Mouse (Mus musculus): ENCODE measurements around the gene Catsperz. TPM values are rescaled to one million over a fixed set of nuclear protein-coding genes. Genes with fewer than 3 reads are reported as not detected.

The Catsperz gene
- 0.80 and 0.93 TPM in 2 replicates for polyA plus RNA-seq (2016; fragmentation: Nextera tagmentation; extraction: Ambion mirVana)

GRCm38 (mm10) chr19:6925307-6925573 lies at the start of gene Catsperz:
Gene Catsperz, minus strand, starts transcription at chr19:6925380.
- H3K9ac ChIP-seq = 0 out of 2 replicates have a peak within 1 kb of the TSS, but pooled peaks have one; percentile 5
- H3K4me3 ChIP-seq = peak within 1 kb of the TSS; percentile 22
- WGBS (ENCODE audit: insufficient replicate concordance) = 6% methylated on average over 9 of the region's 9 CpGs
- H3K36me3 ChIP-seq = no peaks in the 10 kb centered on the region
- H3K27me3 ChIP-seq (replicated peaks) = peaks cover 75% of the 10 kb centered on the region
- H3K9me3 ChIP-seq (replicated peaks) = no peaks in the 10 kb centered on the region
- peak within 1 kb of the TSS; percentile 46 for H3K4me2 ChIP-seq
- no peak for ATAC-seq
- H3K27ac ChIP-seq = no peak within 1 kb of the TSS
- peaks cover 54% of the 10 kb centered on the region for H3K4me1 ChIP-seq

- Histone ChIP-seq H3K4me1 (peaks cover 92% of the 10 kb centered on the region), H3K9ac (peak within 1 kb of the TSS; percentile 82), H3K27me3 (replicated peaks) (no peaks in the 10 kb centered on the region), H3K27ac (peak within 1 kb of the TSS; percentile 88), H3K4me3 (peak within 1 kb of the TSS; percentile 75), H3K4me2 (peak within 1 kb of the TSS; percentile 91), H3K9me3 (replicated peaks) (no peaks in the 10 kb centered on the region), H3K36me3 (peaks cover 28% of the 10 kb centered on the region)
- under 1% methylated on average over 66 of the region's 84 CpGs for WGBS (ENCODE audit: insufficient replicate concordance)
- ATAC-seq = peak; percentile 74
These were observed 49.3 kb upstream of the Catsperz start, which contains the start of gene Ppp1r14b for GRCm38 (mm10) chr19:6974211-6975205. Gene Ppp1r14b, plus strand, starts transcription at chr19:6974968.

- WGBS (ENCODE audit: insufficient replicate concordance) = 30% methylated on average over 11 of the region's 12 CpGs
- H3K4me3 ChIP-seq = peak overlapping the region; percentile 75
- peaks cover 92% of the 10 kb centered on the region for H3K4me1 ChIP-seq
- ATAC-seq = no peak
- H3K4me2 ChIP-seq = peak overlapping the region; percentile 91
- no peaks in the 10 kb centered on the region for H3K27me3 ChIP-seq (replicated peaks)
- H3K27ac ChIP-seq = peak overlapping the region; percentile 88
- peak overlapping the region; percentile 82 for H3K9ac ChIP-seq
- no peaks in the 10 kb centered on the region for H3K9me3 ChIP-seq (replicated peaks)
- peaks cover 25% of the 10 kb centered on the region for H3K36me3 ChIP-seq
These were observed 48.5 kb upstream of the Catsperz start for GRCm38 (mm10) chr19:6973581-6974190.

- WGBS (ENCODE audit: insufficient replicate concordance) = 75% methylated on average over 13 of the region's 13 CpGs
- peaks cover 89% of the 10 kb centered on the region for H3K4me1 ChIP-seq
- no peak overlapping the region for H3K4me3 ChIP-seq
- H3K4me2 ChIP-seq = no peak overlapping the region
- H3K36me3 ChIP-seq = peaks cover 12% of the 10 kb centered on the region
- H3K9ac ChIP-seq = no peak overlapping the region
- H3K27me3 ChIP-seq (replicated peaks) = peaks cover 8% of the 10 kb centered on the region; the same call in 1 of the 2 replicates
- H3K9me3 ChIP-seq (replicated peaks) = no peaks in the 10 kb centered on the region
- H3K27ac ChIP-seq = peak overlapping the region; percentile 46; the same call in 1 of the 2 replicates
- no peak for ATAC-seq
These were observed 47.2 kb upstream of the Catsperz start for GRCm38 (mm10) chr19:6972247-6972917.

- ATAC-seq = no peak
- Histone ChIP-seq H3K27ac (0 out of 2 replicates have a peak overlapping the region, but pooled peaks have one; percentile 46), H3K4me1 (peaks cover 82% of the 10 kb centered on the region), H3K4me3 (no peak overlapping the region), H3K27me3 (replicated peaks) (peaks cover 8% of the 10 kb centered on the region; the same call in 1 of the 2 replicates), H3K9ac (no peak overlapping the region), H3K9me3 (replicated peaks) (no peaks in the 10 kb centered on the region), H3K36me3 (peaks cover 6% of the 10 kb centered on the region), H3K4me2 (no peak overlapping the region)
- WGBS (ENCODE audit: insufficient replicate concordance) = 51% methylated on average over 6 of the region's 6 CpGs
These were observed 46.5 kb upstream of the Catsperz start for GRCm38 (mm10) chr19:6971644-6972043.

- H3K4me1 ChIP-seq = peaks cover 72% of the 10 kb centered on the region
These were observed 45.4 kb upstream of the Catsperz start for GRCm38 (mm10) chr19:6970460-6971085.

GRCm38 (mm10) chr19:6969665-6970381 lies 44.6 kb upstream of the Catsperz start:
- H3K27ac ChIP-seq = 0 out of 2 replicates have a peak overlapping the region, but pooled peaks have one; percentile 41
- H3K9me3 ChIP-seq (replicated peaks) = no peaks in the 10 kb centered on the region
- H3K4me3 ChIP-seq = peak overlapping the region; percentile 67
- WGBS (ENCODE audit: insufficient replicate concordance) = 1% methylated on average over 55 of the region's 55 CpGs
- peaks cover 18% of the 10 kb centered on the region for H3K36me3 ChIP-seq
- peak overlapping the region; percentile 79 for H3K9ac ChIP-seq
- ATAC-seq = peak; percentile 77
- H3K27me3 ChIP-seq (replicated peaks) = peaks cover 8% of the 10 kb centered on the region; the same call in 1 of the 2 replicates
- H3K4me1 ChIP-seq = peaks cover 67% of the 10 kb centered on the region
- H3K4me2 ChIP-seq = peak overlapping the region; percentile 96

More at GRCm38 (mm10) chr19:6970460-6971085, 45.4 kb upstream of the Catsperz start:
- peak overlapping the region; percentile 46; the same call in 1 of the 2 replicates for H3K27ac ChIP-seq
- H3K4me3 ChIP-seq = peak overlapping the region; percentile 67
- 21% methylated on average over 11 of the region's 11 CpGs for WGBS (ENCODE audit: insufficient replicate concordance)
- peak overlapping the region; percentile 79 for H3K9ac ChIP-seq
- H3K4me2 ChIP-seq = peak overlapping the region; percentile 96
- no peak for ATAC-seq
- H3K9me3 ChIP-seq (replicated peaks) = no peaks in the 10 kb centered on the region
- H3K36me3 ChIP-seq = peaks cover 11% of the 10 kb centered on the region; the same call in 1 of the 2 replicates
- H3K27me3 ChIP-seq (replicated peaks) = peaks cover 8% of the 10 kb centered on the region; the same call in 1 of the 2 replicates

GRCm38 (mm10) chr19:6969291-6969664 lies 44.1 kb upstream of the Catsperz start:
- no peak for ATAC-seq
- 0 out of 2 replicates have a peak overlapping the region, but pooled peaks have one; percentile 41 for H3K27ac ChIP-seq
- WGBS (ENCODE audit: insufficient replicate concordance) = under 1% methylated on average over 17 of the region's 20 CpGs
- H3K4me3 ChIP-seq = peak overlapping the region; percentile 67
- H3K9me3 ChIP-seq (replicated peaks) = no peaks in the 10 kb centered on the region
- peaks cover 62% of the 10 kb centered on the region for H3K4me1 ChIP-seq
- H3K9ac ChIP-seq = peak overlapping the region; percentile 79
- H3K4me2 ChIP-seq = peak overlapping the region; percentile 96
- peaks cover 23% of the 10 kb centered on the region for H3K36me3 ChIP-seq
- H3K27me3 ChIP-seq (replicated peaks) = peaks cover 8% of the 10 kb centered on the region; the same call in 1 of the 2 replicates

- Histone ChIP-seq H3K9ac (peak overlapping the region; percentile 79), H3K9me3 (replicated peaks) (no peaks in the 10 kb centered on the region), H3K27me3 (replicated peaks) (peaks cover 8% of the 10 kb centered on the region; the same call in 1 of the 2 replicates), H3K4me1 (peaks cover 59% of the 10 kb centered on the region), H3K27ac (no peak overlapping the region), H3K4me3 (peak overlapping the region; percentile 67), H3K36me3 (peaks cover 29% of the 10 kb centered on the region), H3K4me2 (peak overlapping the region; percentile 96)
- 8% methylated on average over 15 of the region's 15 CpGs for WGBS (ENCODE audit: insufficient replicate concordance)
- no peak for ATAC-seq
These were observed 43.5 kb upstream of the Catsperz start for GRCm38 (mm10) chr19:6968491-6969271.

- Histone ChIP-seq H3K4me1 (peaks cover 21% of the 10 kb centered on the region), H3K9ac (no peak overlapping the region), H3K36me3 (peaks cover 74% of the 10 kb centered on the region), H3K27me3 (replicated peaks) (no peaks in the 10 kb centered on the region), H3K9me3 (replicated peaks) (no peaks in the 10 kb centered on the region), H3K4me2 (no peak overlapping the region), H3K4me3 (no peak overlapping the region), H3K27ac (no peak overlapping the region)
- ATAC-seq = no peak
- WGBS (ENCODE audit: insufficient replicate concordance) = 72% methylated on average over 10 of the region's 10 CpGs
These were observed 31.3 kb upstream of the Catsperz start for GRCm38 (mm10) chr19:6956461-6956860.

Data from liver, embryonic 12.5 days (tissue).